Mouse (Mus musculus) MEL (cell line): ENCODE results near the gene Cul9. TPM values are rescaled to one million over a fixed set of nuclear protein-coding genes. Genes with fewer than 3 reads are reported as not detected.
"Not testable (repeated sequence)": the region's sequence is repeated elsewhere in the genome, so short reads cannot be mapped to it uniquely, and the experiment has no call there.

ENCODE experiments used
- DNase-seq: peaks from one replicate; pipeline ENCODE4 v3.0.0; 2011; ENCODE audit warnings: low read depth, low spot score
- H3K27ac ChIP-seq: 2 replicates; pipeline ENCODE4 v1.5.1; 2012; ENCODE audit warnings: low read depth, mild to moderate bottlenecking, control low read depth, low read length, moderate library complexity; ENCODE audit not compliant: control insufficient read depth
- H3K27me3 ChIP-seq, 2 experiments: fragments of 150-350 bp in 1 of 2; sonication (generic) in 1 of 2; 2 replicates each; pipeline ENCODE4 v1.6.1; 2012; ENCODE audit warnings: low read length in 2 of 2, mild to moderate bottlenecking in 2 of 2, improper control_type of control experiment in 1 of 2, moderate library complexity in 1 of 2; ENCODE audit not compliant: insufficient read depth in 2 of 2, control insufficient read depth in 1 of 2
- H3K36me3 ChIP-seq, 2 experiments: 2 replicates each; pipeline ENCODE4 v1.6.1; 2012 to 2014; ENCODE audit warnings: low read length in 2 of 2, improper control_type of control experiment in 1 of 2, inconsistent platforms in 1 of 2, mild to moderate bottlenecking in 1 of 2; ENCODE audit not compliant: insufficient read depth in 2 of 2, control insufficient read depth in 1 of 2
- H3K4me1 ChIP-seq, 2 experiments: fragments of 150-350 bp in 1 of 2; sonication (generic) in 1 of 2; 2 replicates each; pipeline ENCODE4 v1.6.1; 2012; ENCODE audit warnings: low read length in 2 of 2, improper control_type of control experiment in 1 of 2, mild to moderate bottlenecking in 1 of 2; ENCODE audit not compliant: insufficient read depth in 2 of 2, control insufficient read depth in 1 of 2
- H3K4me3 ChIP-seq, 2 experiments: fragments of 150-350 bp in 1 of 2; sonication (generic) in 1 of 2; 2 replicates each; pipeline ENCODE4 v1.5.1; 2012; ENCODE audit warnings: low read depth in 2 of 2, low read length in 2 of 2, mild to moderate bottlenecking in 2 of 2, moderate library complexity in 2 of 2, control low read depth in 1 of 2, improper control_type of control experiment in 1 of 2; ENCODE audit not compliant: control insufficient read depth in 1 of 2, insufficient read depth in 1 of 2
- H3K79me2 ChIP-seq: 2 replicates; pipeline ENCODE4 v1.6.1; 2012; ENCODE audit warnings: mild to moderate bottlenecking, low read length, moderate library complexity; ENCODE audit not compliant: control insufficient read depth, poor library complexity, insufficient read depth
- H3K9ac ChIP-seq: 2 replicates; pipeline ENCODE4 v1.6.1; 2012; ENCODE audit warnings: low read depth, mild to moderate bottlenecking, control low read depth, low read length, moderate library complexity; ENCODE audit not compliant: control insufficient read depth, poor library complexity, severe bottlenecking
- H3K9me3 ChIP-seq: fragments of 150-350 bp; sonication (generic); replicated peaks from 2 replicates; pipeline ENCODE4 v1.6.1; 2012; ENCODE audit warnings: mild to moderate bottlenecking, low read length, improper control_type of control experiment, moderate library complexity; ENCODE audit not compliant: insufficient read depth
- CHD2 ChIP-seq: IDR thresholded peaks from 2 replicates; pipeline ENCODE4 v1.6.1; 2011; ENCODE audit warnings: low read length, improper control_type of control experiment
- HCFC1 ChIP-seq: IDR thresholded peaks from 2 replicates; pipeline ENCODE4 v1.6.1; 2012; ENCODE audit warnings: low read depth, mild to moderate bottlenecking, inconsistent platforms, low read length, improper control_type of control experiment, moderate library complexity
- JUND ChIP-seq: IDR thresholded peaks from 2 replicates; pipeline ENCODE4 v1.6.1; 2011; ENCODE audit warnings: low read depth, mild to moderate bottlenecking, improper control_type of control experiment, low read length
- MAFK ChIP-seq: IDR thresholded peaks from 2 replicates; pipeline ENCODE4 v1.6.1; 2011; ENCODE audit warnings: low read depth, mild to moderate bottlenecking, low read length, improper control_type of control experiment, borderline replicate concordance
- MEF2A ChIP-seq: IDR thresholded peaks from 2 replicates; pipeline ENCODE4 v1.6.1; 2014; ENCODE audit warnings: low read depth, mild to moderate bottlenecking, inconsistent platforms, low read length, improper control_type of control experiment; ENCODE audit not compliant: poor library complexity, insufficient replicate concordance, severe bottlenecking; ENCODE audit errors: extremely low read depth
- MYB ChIP-seq: IDR thresholded peaks from 2 replicates; pipeline ENCODE4 v1.6.1; 2011; ENCODE audit warnings: mild to moderate bottlenecking, low read depth, low read length, improper control_type of control experiment
- NELFE ChIP-seq: IDR thresholded peaks from 2 replicates; pipeline ENCODE4 v1.6.1; 2011; ENCODE audit warnings: low read depth, low read length, improper control_type of control experiment
- POLR2A ChIP-seq, 2 experiments: IDR thresholded peaks; 2 replicates each; pipeline ENCODE4 v1.6.1; 2011 to 2012; ENCODE audit warnings: low read length in 2 of 2, mild to moderate bottlenecking in 2 of 2, control low read depth in 1 of 2, improper control_type of control experiment in 1 of 2, low read depth in 1 of 2, moderate library complexity in 1 of 2; ENCODE audit not compliant: control insufficient read depth in 1 of 2, insufficient read depth in 1 of 2, poor library complexity in 1 of 2
- POLR2AphosphoS5 ChIP-seq: IDR thresholded peaks from 2 replicates; pipeline ENCODE4 v1.6.1; 2012; ENCODE audit warnings: low read depth, borderline replicate concordance, mild to moderate bottlenecking, inconsistent platforms, low read length, moderate library complexity, mixed read lengths
- SMC3 ChIP-seq: IDR thresholded peaks from 2 replicates; pipeline ENCODE4 v1.6.1; 2011; ENCODE audit warnings: low read depth, low read length, improper control_type of control experiment
- TAL1 ChIP-seq: IDR thresholded peaks from 2 replicates; pipeline ENCODE4 v1.6.1; 2012; ENCODE audit warnings: mild to moderate bottlenecking, inconsistent platforms, low read length, moderate library complexity, mixed read lengths
- TBP ChIP-seq: IDR thresholded peaks from 2 replicates; pipeline ENCODE4 v1.8.0; 2011; ENCODE audit warnings: low read depth, low read length, improper control_type of control experiment
- USF1 ChIP-seq: IDR thresholded peaks from 2 replicates; pipeline ENCODE4 v1.6.1; 2014; ENCODE audit warnings: low read depth, mild to moderate bottlenecking, inconsistent platforms, low read length, improper control_type of control experiment, moderate library complexity
- ZKSCAN1 ChIP-seq: IDR thresholded peaks from 2 replicates; pipeline ENCODE4 v1.6.1; 2012; ENCODE audit warnings: low read depth, mild to moderate bottlenecking, inconsistent platforms, low read length, improper control_type of control experiment, moderate library complexity
- ZMIZ1 ChIP-seq: IDR thresholded peaks from 2 replicates; pipeline ENCODE4 v1.6.1; 2012; ENCODE audit warnings: low read depth, mild to moderate bottlenecking, inconsistent platforms, low read length, improper control_type of control experiment, moderate library complexity
- polyA plus RNA-seq, 2 experiments: library from polyadenylated mRNA; stranded (reverse) in 1 of 2; unstranded in 1 of 2; fragments of >175 nt in 1 of 2; fragments of >200 nt in 1 of 2; gene quantifications; 2 replicates each; pipeline versions ENCODE4 v1.2.1 to v1.2.4; 2012; ENCODE audit warnings: low replicate concordance in 2 of 2, low read depth in 1 of 2; ENCODE audit not compliant: insufficient read length in 2 of 2, insufficient read depth in 1 of 2, missing spikeins in 1 of 2
- total RNA-seq: library from RNA; depleted of rRNA; stranded (reverse); fragments of 300-350 nt; gene quantifications from 2 replicates; pipeline ENCODE4 v1.2.3, GENCODE M21; 2012

Gene Cul9
- total and polyA plus RNA-seq, 3 experiments = 3.6 to 10.7 TPM; not detected in 1

DNA sequence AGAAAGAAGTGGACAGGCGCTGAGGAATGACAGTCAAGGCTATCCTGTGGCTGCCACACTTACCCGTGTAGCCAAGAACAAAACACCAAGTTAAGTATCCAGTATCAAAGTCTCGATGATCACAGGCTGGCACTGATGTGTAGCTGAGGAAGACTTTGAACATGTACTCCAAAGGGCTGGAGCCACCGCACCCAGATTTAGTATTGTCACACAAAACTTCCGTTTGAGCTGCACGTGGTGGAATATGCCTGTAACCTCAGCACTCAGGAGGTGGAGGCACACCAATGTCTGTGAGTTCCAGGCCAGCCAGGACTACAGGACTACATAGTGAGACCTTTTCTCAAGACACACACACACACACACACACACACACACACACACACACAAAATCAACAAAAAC is 13.0 kb upstream of the Cul9 start:
- H3K27me3 ChIP-seq = no peaks in the 10 kb centered on the region; a peak in 1 of 4 replicates

DNA sequence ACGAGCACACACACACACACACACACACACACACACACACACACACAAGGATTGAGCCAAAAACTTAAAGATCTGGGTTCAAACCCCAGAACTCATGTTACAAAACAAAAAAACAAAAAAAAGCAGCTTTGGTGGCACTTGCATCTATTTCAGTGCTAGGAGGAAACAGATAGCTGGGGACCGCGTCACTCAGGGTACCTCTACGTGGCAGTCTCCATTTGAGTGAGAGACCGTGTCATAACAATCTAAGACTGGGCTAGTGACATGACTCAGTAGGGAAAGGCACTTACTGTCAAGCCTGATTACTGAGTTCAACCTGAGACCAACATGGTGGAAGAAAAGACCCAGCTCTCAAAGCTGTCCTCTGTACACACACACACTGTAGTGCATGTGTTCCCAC is 12.0 kb upstream of the Cul9 start:
- no peak overlapping the region for H3K27ac ChIP-seq
- H3K4me1 ChIP-seq = peaks cover 2 to 12% of the 10 kb centered on the region in 2 experiments; a peak in 3 of 4 replicates
- TF ChIP-seq POLR2AphosphoS5 = no peak
- TF ChIP-seq MYB = no peak
- no peak for TF ChIP-seq POLR2A (IDR thresholded peaks at IDR 0.05; ENCODE audit: control insufficient read depth in 1 of 2, insufficient read depth in 1 of 2, low read depth in 1 of 2, low read length in 2 of 2, poor library complexity in 1 of 2)
- TF ChIP-seq HCFC1 = no peak
- no peak for TF ChIP-seq SMC3
- TF ChIP-seq CHD2 = no peak
- TF ChIP-seq MEF2A = no peak
- TF ChIP-seq ZKSCAN1 = no peak
- TF ChIP-seq TAL1 = no peak
- no peak for TF ChIP-seq JUND
- TF ChIP-seq MAFK = no peak
- DNase-seq = no peak
- H3K9ac ChIP-seq = no peak overlapping the region
- no peaks in the 10 kb centered on the region for H3K27me3 ChIP-seq
- no peak overlapping the region for H3K4me3 ChIP-seq
- H3K9me3 ChIP-seq = no peaks in the 10 kb centered on the region
- H3K79me2 ChIP-seq = peaks cover 26% of the 10 kb centered on the region
- H3K36me3 ChIP-seq = peaks cover 0 to 9% of the 10 kb centered on the region in 2 experiments; a peak in 2 of 4 replicates

More for the DNA sequence above, 13.0 kb upstream of the Cul9 start:
- Histone ChIP-seq H3K4me3 (no peak overlapping the region), H3K9ac (no peak overlapping the region), H3K27ac (no peak overlapping the region), H3K9me3 (no peaks in the 10 kb centered on the region), H3K36me3 (peaks cover 0 to 5% of the 10 kb centered on the region in 2 experiments; a peak in 2 of 4 replicates), H3K4me1 (peaks cover 2 to 7% of the 10 kb centered on the region in 2 experiments; a peak in 3 of 4 replicates), H3K79me2 (peaks cover 18% of the 10 kb centered on the region)
- DNase-seq = no peak
- TF ChIP-seq POLR2A (IDR thresholded peaks at IDR 0.05; ENCODE audit: control insufficient read depth in 1 of 2, insufficient read depth in 1 of 2, low read depth in 1 of 2, low read length in 2 of 2, poor library complexity in 1 of 2) = no peak
- TF ChIP-seq USF1 = no peak
- no peak for TF ChIP-seq NELFE
- no peak for TF ChIP-seq ZKSCAN1
- TF ChIP-seq ZMIZ1 = no peak
- TF ChIP-seq TBP = no peak
- TF ChIP-seq JUND = no peak

GRCm38 (mm10) chr17:46557321-46557720 is 11.1 kb upstream of the Cul9 start:
- H3K79me2 ChIP-seq = peaks cover 26% of the 10 kb centered on the region
- H3K27me3 ChIP-seq, H3K9ac ChIP-seq, H3K9me3 ChIP-seq, DNase-seq, H3K27ac ChIP-seq, H3K36me3 ChIP-seq: not testable (repeated sequence)
- peaks cover 2 to 14% of the 10 kb centered on the region in 2 experiments; a peak in 3 of 4 replicates for H3K4me1 ChIP-seq
- H3K4me3 ChIP-seq = peak overlapping the region in 1 of 2 experiments; percentile 88; a peak in 1 of 4 replicates
